Mouse (Mus musculus) embryonic facial prominence, embryonic 14.5 days (tissue): ENCODE results near the gene Srrm1. TPM values are rescaled to one million over a fixed set of nuclear protein-coding genes. Genes with fewer than 3 reads are reported as not detected.

Experiments
- ATAC-seq: fragments of 200-750 bp; cut with Nextera tagmentation; 2 replicates; pipeline ENCODE4 v1.8.0; 2017; ENCODE audit warnings: low read depth, moderate number of reproducible peaks, moderate TSS enrichment
- DNase-seq: peaks from one replicate; pipeline ENCODE4 v3.0.0-alpha.2; 2015; ENCODE audit warnings: low spot score
- H3K27ac ChIP-seq: fragments of 300-500 bp; sonication (generic); replicated peaks from 2 replicates; pipeline ENCODE4 v1.5.1; 2014; ENCODE audit warnings: low read depth, mild to moderate bottlenecking, low read length, moderate library complexity
- H3K27me3 ChIP-seq: fragments of 300-500 bp; sonication (generic); replicated peaks from 2 replicates; pipeline ENCODE4 v1.6.1; 2014; ENCODE audit warnings: low read length; ENCODE audit not compliant: control insufficient read depth, insufficient read depth
- H3K36me3 ChIP-seq: fragments of 300-500 bp; sonication (generic); 2 replicates; pipeline ENCODE4 v1.6.1; 2014; ENCODE audit warnings: low read length, mixed read lengths; ENCODE audit not compliant: control insufficient read depth, insufficient read depth
- H3K4me1 ChIP-seq: fragments of 300-500 bp; sonication (generic); 2 replicates; pipeline ENCODE4 v1.6.1; 2014; ENCODE audit warnings: antibody characterized with exemption, low read length; ENCODE audit not compliant: control insufficient read depth, insufficient read depth
- H3K4me2 ChIP-seq: fragments of 300-500 bp; sonication (generic); 2 replicates; pipeline ENCODE4 v1.6.1; 2014; ENCODE audit warnings: low read depth, mild to moderate bottlenecking, low read length, moderate library complexity, mixed read lengths
- H3K4me3 ChIP-seq: fragments of 300-500 bp; sonication (generic); 2 replicates; pipeline ENCODE4 v1.5.1; 2014; ENCODE audit warnings: low read depth, mild to moderate bottlenecking, low read length
- H3K9ac ChIP-seq: fragments of 300-500 bp; sonication (generic); 2 replicates; pipeline ENCODE4 v1.6.1; 2014; ENCODE audit warnings: low read depth, mild to moderate bottlenecking, low read length, moderate library complexity, mixed read lengths
- H3K9me3 ChIP-seq: fragments of 300-500 bp; sonication (generic); 2 replicates; pipeline ENCODE4 v1.6.1; 2016; ENCODE audit warnings: low read length; ENCODE audit not compliant: control insufficient read depth
- WGBS: fragments of 180-500 bp; shearing (Covaris S2); extraction: QIAGEN DNeasy Blood & Tissue Kit; methylation state at CpG from one replicate; pipeline ENCODE4 v1.1.7; 2014; 5-methylcytosine and 5-hydroxymethylcytosine counted together
- polyA plus RNA-seq: library from polyadenylated mRNA; unstranded; fragments of >200 nt; fragmentation: Nextera tagmentation; extraction: Ambion mirVana; gene quantifications from 2 replicates; pipeline ENCODE4 v1.2.1, GENCODE M21; 2014

Gene Srrm1
- polyA plus RNA-seq, 1 experiment from 2014 or later = 163 TPM

DNA sequence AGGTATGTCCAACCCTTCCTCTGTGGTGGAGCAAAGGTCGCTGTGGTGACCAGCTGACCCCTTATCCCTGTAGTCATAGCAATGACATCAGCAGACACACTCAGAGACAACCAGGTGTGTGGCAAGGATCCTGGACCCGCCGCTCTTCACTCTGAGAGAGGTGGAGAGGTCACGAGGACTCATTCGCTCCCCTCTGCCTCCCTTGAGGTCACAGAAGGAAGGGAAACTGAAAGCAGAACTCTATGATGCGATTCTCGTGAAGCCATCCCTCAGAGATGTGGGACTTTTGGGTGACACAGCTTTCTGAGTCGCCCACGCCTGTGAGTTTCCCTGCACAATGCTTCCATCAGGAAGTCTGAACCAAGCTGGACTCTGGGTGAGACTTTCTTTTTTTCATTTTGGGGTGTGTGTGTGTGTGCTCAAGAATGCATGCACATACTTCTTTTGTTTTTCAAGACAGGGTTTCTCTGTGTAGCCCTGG lies 39.3 kb downstream of the Srrm1 start:
- DNase-seq (no peak), ATAC-seq (no peak)
- peaks cover 4% of the 10 kb centered on the region; the same call in 1 of the 2 replicates for H3K4me1 ChIP-seq
- H3K4me3 ChIP-seq = no peak overlapping the region
- 77% methylated on average over 9 of the region's 9 CpGs for WGBS
- H3K9ac ChIP-seq = no peak overlapping the region
- H3K36me3 ChIP-seq = peaks cover 40% of the 10 kb centered on the region
- H3K27me3 ChIP-seq = no peaks in the 10 kb centered on the region
- no peak overlapping the region for H3K4me2 ChIP-seq
- no peak overlapping the region for H3K27ac ChIP-seq
- peaks cover 6% of the 10 kb centered on the region; the same call in 1 of the 2 replicates for H3K9me3 ChIP-seq

DNA sequence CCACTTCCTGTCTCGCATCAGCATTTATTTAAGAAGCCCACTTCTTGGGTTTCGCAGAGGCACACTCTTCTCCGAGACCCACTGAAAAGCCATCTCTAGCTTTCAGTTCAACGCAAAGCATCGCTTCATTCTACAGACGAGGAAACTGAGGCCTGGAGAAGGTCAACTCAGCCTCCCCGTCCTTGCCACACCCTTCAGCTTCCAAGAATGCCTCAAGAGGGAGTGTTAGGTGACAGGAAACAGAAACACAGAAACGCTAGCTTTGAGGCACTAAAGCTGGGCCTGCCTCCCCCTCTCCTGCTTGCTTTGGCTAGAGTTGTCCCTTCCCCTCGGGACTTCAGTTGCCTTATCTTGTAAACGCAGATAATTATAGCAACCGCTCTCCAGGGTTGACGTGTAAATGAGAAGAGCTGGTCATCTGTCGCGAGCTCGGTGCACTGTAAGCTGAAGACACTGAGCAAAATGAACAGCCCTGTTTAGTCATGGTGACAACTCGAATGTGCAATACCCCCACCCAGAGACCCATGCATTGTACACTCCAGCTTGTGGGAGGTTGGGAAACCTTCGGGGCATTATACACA lies 39.9 kb downstream of the Srrm1 start:
- Histone ChIP-seq H3K27ac (no peak overlapping the region), H3K4me1 (peaks cover 4% of the 10 kb centered on the region; the same call in 1 of the 2 replicates), H3K4me3 (no peak overlapping the region), H3K9ac (no peak overlapping the region), H3K9me3 (peaks cover 6% of the 10 kb centered on the region; the same call in 1 of the 2 replicates), H3K27me3 (no peaks in the 10 kb centered on the region), H3K36me3 (peaks cover 34% of the 10 kb centered on the region), H3K4me2 (no peak overlapping the region)
- no peak for ATAC-seq
- WGBS = 54% methylated on average over 17 of the region's 17 CpGs
- peak; percentile 44 for DNase-seq

- H3K4me2 ChIP-seq = no peak overlapping the region
- H3K4me3 ChIP-seq = no peak overlapping the region
- peaks cover 6% of the 10 kb centered on the region; the same call in 1 of the 2 replicates for H3K9me3 ChIP-seq
- H3K4me1 ChIP-seq = peaks cover 4% of the 10 kb centered on the region; the same call in 1 of the 2 replicates
- H3K36me3 ChIP-seq = peaks cover 32% of the 10 kb centered on the region
- DNase-seq = peak; percentile 58
- 38% methylated on average over 4 of the region's 4 CpGs for WGBS
- ATAC-seq = peak; percentile 64; the same call in 1 of the 2 replicates
- no peak overlapping the region for H3K27ac ChIP-seq
- no peaks in the 10 kb centered on the region for H3K27me3 ChIP-seq
- no peak overlapping the region for H3K9ac ChIP-seq
Measured at GRCm38 (mm10) chr4:135312706-135313105, 40.4 kb downstream of the Srrm1 start.

- peaks cover 5% of the 10 kb centered on the region; the same call in 1 of the 2 replicates for H3K9me3 ChIP-seq
- H3K36me3 ChIP-seq = peaks cover 9% of the 10 kb centered on the region
- WGBS = 91% methylated on average over 8 of the region's 8 CpGs
- no peak overlapping the region for H3K4me2 ChIP-seq
- no peak for ATAC-seq
- H3K27me3 ChIP-seq = no peaks in the 10 kb centered on the region
- no peak overlapping the region for H3K27ac ChIP-seq
- no peak overlapping the region for H3K4me3 ChIP-seq
- no peak for DNase-seq
- H3K4me1 ChIP-seq = peaks cover 4% of the 10 kb centered on the region; the same call in 1 of the 2 replicates
- no peak overlapping the region for H3K9ac ChIP-seq
Measured at GRCm38 (mm10) chr4:135310371-135310770, 42.8 kb downstream of the Srrm1 start.

DNA sequence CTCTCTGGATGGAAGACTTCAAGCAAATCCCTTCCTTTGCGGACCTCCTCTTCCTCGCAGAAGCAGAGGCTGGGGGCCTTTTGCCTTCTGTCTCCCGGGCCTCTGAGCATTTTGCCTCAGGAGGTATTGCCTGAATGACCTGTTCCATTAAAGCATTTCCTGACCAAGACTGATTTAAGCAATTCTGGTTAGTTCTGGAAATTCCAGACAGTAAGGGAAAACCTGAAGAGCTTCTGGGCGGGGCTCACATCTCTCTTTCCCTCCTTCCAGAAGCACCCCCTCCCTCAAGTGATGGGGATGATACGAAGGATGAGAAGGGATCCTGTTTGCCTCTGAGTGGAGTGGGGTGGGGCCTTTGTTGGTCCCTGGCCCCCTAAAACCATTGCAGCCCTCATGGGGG lies 43.4 kb downstream of the Srrm1 start:
- Histone ChIP-seq H3K27me3 (no peaks in the 10 kb centered on the region), H3K9ac (no peak overlapping the region), H3K4me2 (no peak overlapping the region), H3K27ac (no peak overlapping the region), H3K4me1 (peaks cover 4% of the 10 kb centered on the region; the same call in 1 of the 2 replicates), H3K36me3 (peaks cover 3% of the 10 kb centered on the region), H3K4me3 (no peak overlapping the region), H3K9me3 (no peaks in the 10 kb centered on the region)
- ATAC-seq (no peak), DNase-seq (no peak)
- WGBS = 35% methylated on average over 5 of the region's 5 CpGs

DNA sequence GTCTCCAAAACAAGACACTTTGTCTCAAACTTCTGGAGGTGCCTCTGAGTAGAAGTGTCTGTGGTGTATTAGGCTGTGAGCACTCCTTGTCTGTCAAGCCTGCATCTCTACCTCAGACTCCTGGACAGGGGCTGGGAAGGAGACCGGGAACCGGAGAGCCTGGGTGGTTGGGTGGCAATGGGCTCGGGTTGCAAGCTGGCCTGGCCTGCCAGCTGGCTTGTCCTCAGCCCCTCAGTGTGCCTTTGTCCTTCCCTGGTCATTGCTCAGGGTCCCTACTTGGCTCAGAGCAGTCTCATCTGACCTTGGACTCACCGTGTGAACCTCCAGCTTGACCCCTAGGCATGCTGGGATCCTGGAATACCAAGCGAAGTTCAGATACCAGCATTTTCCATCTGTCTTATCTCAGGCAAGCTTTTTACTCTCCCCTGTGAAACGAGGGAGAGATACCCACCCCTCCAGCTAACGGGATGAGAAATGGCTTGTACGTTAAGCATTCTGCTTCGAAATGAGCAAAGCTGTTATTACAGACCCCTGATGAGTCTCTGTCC lies 43.9 kb downstream of the Srrm1 start:
- no peak overlapping the region for H3K27ac ChIP-seq
- no peaks in the 10 kb centered on the region for H3K27me3 ChIP-seq
- no peak for ATAC-seq
- H3K9me3 ChIP-seq = no peaks in the 10 kb centered on the region
- H3K9ac ChIP-seq = no peak overlapping the region
- no peak for DNase-seq
- H3K4me3 ChIP-seq = no peak overlapping the region
- no peaks in the 10 kb centered on the region for H3K36me3 ChIP-seq
- H3K4me2 ChIP-seq = no peak overlapping the region
- peaks cover 4% of the 10 kb centered on the region; the same call in 1 of the 2 replicates for H3K4me1 ChIP-seq
- WGBS = 50% methylated on average over 9 of the region's 9 CpGs

- no peaks in the 10 kb centered on the region for H3K9me3 ChIP-seq
- ATAC-seq (peak; percentile 15; the same call in 1 of the 2 replicates), DNase-seq (peak; percentile 24)
- no peaks in the 10 kb centered on the region for H3K27me3 ChIP-seq
- WGBS = 49% methylated on average over 16 of the region's 17 CpGs
- no peak overlapping the region; the same call in 1 of the 2 replicates for H3K27ac ChIP-seq
- no peaks in the 10 kb centered on the region for H3K4me1 ChIP-seq
- H3K4me2 ChIP-seq = no peak overlapping the region
- H3K9ac ChIP-seq = no peak overlapping the region
- H3K4me3 ChIP-seq = no peak overlapping the region
- H3K36me3 ChIP-seq = no peaks in the 10 kb centered on the region
Measured at GRCm38 (mm10) chr4:135306971-135307632, 46.0 kb downstream of the Srrm1 start.

GRCm38 (mm10) chr4:135306533-135306932 lies 46.6 kb downstream of the Srrm1 start:
- Histone ChIP-seq H3K9ac (no peak overlapping the region), H3K27me3 (no peaks in the 10 kb centered on the region), H3K27ac (no peak overlapping the region), H3K9me3 (no peaks in the 10 kb centered on the region), H3K4me2 (no peak overlapping the region), H3K36me3 (no peaks in the 10 kb centered on the region), H3K4me3 (no peak overlapping the region), H3K4me1 (no peaks in the 10 kb centered on the region)
- DNase-seq (no peak), ATAC-seq (no peak)
- 70% methylated on average over 4 of the region's 4 CpGs for WGBS
